Mouse (Mus musculus): Measurements from ENCODE around the gene Gm29735. TPM values are rescaled to one million over a fixed set of nuclear protein-coding genes. Genes with fewer than 3 reads are reported as not detected.
"Not testable (repeated sequence)": the region's sequence is repeated elsewhere in the genome, so short reads cannot be mapped to it uniquely, and the experiment has no call there.

Gene Gm29735
- polyA plus RNA-seq (2015; fragmentation: Nextera tagmentation; extraction: Ambion mirVana), result not detected in 2 replicates

GRCm38 (mm10) chr7:142157013-142157412 lies at the start of gene Gm29735:
TSS of gene Gm29735 (minus strand) at chr7:142157113.
- DNase-seq; H3K27ac ChIP-seq (ENCODE audit: low read depth); H3K27me3 ChIP-seq (ENCODE audit: insufficient read depth, low read length); H3K4me1 ChIP-seq (ENCODE audit: insufficient read depth); H3K36me3 ChIP-seq (replicated peaks; ENCODE audit: insufficient read depth, low read length); H3K9me3 ChIP-seq (ENCODE audit: low read length); ATAC-seq; H3K4me3 ChIP-seq (ENCODE audit: low read depth, low read length); H3K4me2 ChIP-seq (ENCODE audit: low read depth, low read length); H3K9ac ChIP-seq (replicated peaks): not testable (repeated sequence)
- 23% methylated on average over 2 of the region's 2 CpGs for WGBS (ENCODE audit: insufficient replicate concordance)

DNA sequence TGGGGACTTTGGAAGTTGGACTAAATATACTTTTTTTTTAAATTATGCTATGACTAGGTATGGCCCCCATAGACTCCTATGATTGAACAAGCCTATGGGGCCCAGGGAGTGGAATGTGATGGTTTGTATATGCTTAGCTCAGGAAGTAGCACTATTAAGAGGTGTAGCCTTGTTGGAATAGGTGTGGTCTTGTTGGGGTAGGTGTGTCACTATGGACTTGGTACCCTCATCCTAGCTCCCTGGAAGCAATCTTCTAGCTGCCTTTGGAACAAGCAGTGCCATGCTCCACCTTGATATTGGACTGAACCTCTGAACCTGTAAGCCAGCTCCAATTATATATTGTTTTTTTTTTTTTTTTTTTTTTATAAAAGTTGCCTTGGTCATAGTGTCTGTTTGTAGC lies 48.6 kb upstream of the Gm29735 start:
- H3K9ac ChIP-seq (replicated peaks), result no peak overlapping the region
- ATAC-seq (no peak), DNase-seq (no peak)
- no peaks in the 10 kb centered on the region for H3K36me3 ChIP-seq (replicated peaks; ENCODE audit: insufficient read depth, low read length)
- H3K4me1 ChIP-seq (ENCODE audit: insufficient read depth), result no peaks in the 10 kb centered on the region
- H3K4me3 ChIP-seq (ENCODE audit: low read depth, low read length), result no peak overlapping the region
- H3K9me3 ChIP-seq (ENCODE audit: low read length), result no peaks in the 10 kb centered on the region
- no peak overlapping the region for H3K4me2 ChIP-seq (ENCODE audit: low read depth, low read length)
- no peak for TF ChIP-seq CTCF (IDR thresholded peaks at IDR 0.05; ENCODE audit: low read depth)
- no peak for TF ChIP-seq EP300 (IDR thresholded peaks at IDR 0.05; ENCODE audit: low read depth)
- no peak overlapping the region for H3K27ac ChIP-seq (ENCODE audit: low read depth)
- no peaks in the 10 kb centered on the region for H3K27me3 ChIP-seq (ENCODE audit: insufficient read depth, low read length)

- Histone ChIP-seq H3K9ac (replicated peaks) (no peak within 1 kb of the TSS), H3K36me3 (replicated peaks; ENCODE audit: insufficient read depth, low read length) (no peaks in the 10 kb centered on the region), H3K4me3 (ENCODE audit: low read depth, low read length) (no peak within 1 kb of the TSS), H3K9me3 (ENCODE audit: low read length) (no peaks in the 10 kb centered on the region), H3K27ac (ENCODE audit: low read depth) (no peak within 1 kb of the TSS), H3K4me2 (ENCODE audit: low read depth, low read length) (no peak within 1 kb of the TSS), H3K27me3 (ENCODE audit: insufficient read depth, low read length) (no peaks in the 10 kb centered on the region), H3K4me1 (ENCODE audit: insufficient read depth) (no peaks in the 10 kb centered on the region)
- no peak for ATAC-seq
- no peak for DNase-seq
- TF ChIP-seq EP300 (IDR thresholded peaks at IDR 0.05; ENCODE audit: low read depth) (no peak), CTCF (IDR thresholded peaks at IDR 0.05; ENCODE audit: low read depth) (no peak)
- WGBS (ENCODE audit: insufficient replicate concordance), result 38% methylated on average over 1 of the region's 1 CpGs
These were observed 44.2 kb upstream of the Gm29735 start, which contains the start of gene Krtap5-3 for GRCm38 (mm10) chr7:142201064-142201463. TSS of gene Krtap5-3 (plus strand) at chr7:142201364.

GRCm38 (mm10) chr7:142198748-142199147 lies 41.8 kb upstream of the Gm29735 start:
- Histone ChIP-seq H3K4me3 (ENCODE audit: low read depth, low read length) (no peak overlapping the region), H3K4me1 (ENCODE audit: insufficient read depth) (no peaks in the 10 kb centered on the region), H3K4me2 (ENCODE audit: low read depth, low read length) (no peak overlapping the region), H3K36me3 (replicated peaks; ENCODE audit: insufficient read depth, low read length) (no peaks in the 10 kb centered on the region), H3K9me3 (ENCODE audit: low read length) (no peaks in the 10 kb centered on the region), H3K27ac (ENCODE audit: low read depth) (no peak overlapping the region), H3K27me3 (ENCODE audit: insufficient read depth, low read length) (no peaks in the 10 kb centered on the region), H3K9ac (replicated peaks) (no peak overlapping the region)
- ATAC-seq, result no peak
- no peak for TF ChIP-seq EP300 (IDR thresholded peaks at IDR 0.05; ENCODE audit: low read depth)
- 63% methylated on average over 2 of the region's 2 CpGs for WGBS (ENCODE audit: insufficient replicate concordance)
- DNase-seq, result no peak

GRCm38 (mm10) chr7:142190289-142190688 lies 33.4 kb upstream of the Gm29735 start, which contains the start of gene Gm10153:
TSS of gene Gm10153 (minus strand) at chr7:142190389.
- 38% methylated on average over 2 of the region's 2 CpGs for WGBS (ENCODE audit: insufficient replicate concordance)
- no peaks in the 10 kb centered on the region for H3K9me3 ChIP-seq (ENCODE audit: low read length)
- H3K9ac ChIP-seq (replicated peaks), result no peak within 1 kb of the TSS
- no peaks in the 10 kb centered on the region for H3K4me1 ChIP-seq (ENCODE audit: insufficient read depth)
- H3K4me3 ChIP-seq (ENCODE audit: low read depth, low read length), result no peak within 1 kb of the TSS
- DNase-seq, result no peak
- no peak for ATAC-seq
- H3K36me3 ChIP-seq (replicated peaks; ENCODE audit: insufficient read depth, low read length), result no peaks in the 10 kb centered on the region
- no peak within 1 kb of the TSS for H3K27ac ChIP-seq (ENCODE audit: low read depth)
- TF ChIP-seq CTCF (IDR thresholded peaks at IDR 0.05; ENCODE audit: low read depth), result no peak
- TF ChIP-seq EP300 (IDR thresholded peaks at IDR 0.05; ENCODE audit: low read depth), result no peak
- H3K4me2 ChIP-seq (ENCODE audit: low read depth, low read length), result no peak within 1 kb of the TSS
- H3K27me3 ChIP-seq (ENCODE audit: insufficient read depth, low read length), result no peaks in the 10 kb centered on the region

- Histone ChIP-seq H3K27ac (ENCODE audit: low read depth) (no peak overlapping the region), H3K4me3 (ENCODE audit: low read depth, low read length) (no peak overlapping the region), H3K9ac (replicated peaks) (no peak overlapping the region), H3K4me2 (ENCODE audit: low read depth, low read length) (no peak overlapping the region), H3K9me3 (ENCODE audit: low read length) (no peaks in the 10 kb centered on the region), H3K4me1 (ENCODE audit: insufficient read depth) (no peaks in the 10 kb centered on the region), H3K36me3 (replicated peaks; ENCODE audit: insufficient read depth, low read length) (no peaks in the 10 kb centered on the region), H3K27me3 (ENCODE audit: insufficient read depth, low read length) (no peaks in the 10 kb centered on the region)
- 77% methylated on average over 2 of the region's 2 CpGs for WGBS (ENCODE audit: insufficient replicate concordance)
- TF ChIP-seq EP300 (IDR thresholded peaks at IDR 0.05; ENCODE audit: low read depth), result no peak
- no peak for TF ChIP-seq CTCF (IDR thresholded peaks at IDR 0.05; ENCODE audit: low read depth)
- DNase-seq (no peak), ATAC-seq (no peak)
These were observed 31.2 kb upstream of the Gm29735 start for GRCm38 (mm10) chr7:142188156-142188555.

DNA sequence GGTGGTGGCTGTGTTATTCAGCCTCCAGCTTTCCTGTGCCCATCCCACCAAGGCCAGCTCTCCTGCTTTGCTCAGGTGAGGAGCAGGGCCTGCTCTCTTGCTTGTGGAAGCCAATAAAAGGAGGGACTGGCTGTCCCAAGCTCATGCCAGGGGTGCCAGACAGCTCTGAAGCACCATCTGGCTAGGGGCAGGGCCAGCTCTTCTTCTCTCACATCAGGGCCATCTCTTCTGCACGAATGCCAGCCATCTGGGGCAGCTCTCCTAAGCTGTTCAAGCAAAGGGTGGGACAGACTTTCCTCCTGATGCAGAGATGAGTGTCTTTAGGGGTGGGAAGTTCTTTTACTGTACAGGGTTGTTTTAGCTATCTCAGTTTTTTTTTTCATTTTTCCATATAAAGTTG lies 24.1 kb upstream of the Gm29735 start:
- DNase-seq, result no peak
- H3K4me2 ChIP-seq (ENCODE audit: low read depth, low read length), result no peak overlapping the region
- H3K27ac ChIP-seq (ENCODE audit: low read depth), result no peak overlapping the region
- H3K27me3 ChIP-seq (ENCODE audit: insufficient read depth, low read length), result no peaks in the 10 kb centered on the region
- no peaks in the 10 kb centered on the region for H3K4me1 ChIP-seq (ENCODE audit: insufficient read depth)
- no peaks in the 10 kb centered on the region for H3K9me3 ChIP-seq (ENCODE audit: low read length)
- H3K9ac ChIP-seq (replicated peaks), result no peak overlapping the region
- H3K36me3 ChIP-seq (replicated peaks; ENCODE audit: insufficient read depth, low read length), result no peaks in the 10 kb centered on the region
- no peak overlapping the region for H3K4me3 ChIP-seq (ENCODE audit: low read depth, low read length)
- TF ChIP-seq EP300 (IDR thresholded peaks at IDR 0.05; ENCODE audit: low read depth) (no peak), CTCF (IDR thresholded peaks at IDR 0.05; ENCODE audit: low read depth) (no peak)
- 31% methylated on average over 1 of the region's 1 CpGs for whole genome bisulfite sequencing (ENCODE audit: insufficient replicate concordance)
- ATAC-seq, result no peak

Data from liver, postnatal 0 days (tissue).